Mouse (Mus musculus): ENCODE data around the gene Vegfc. TPM values are rescaled to one million over a fixed set of nuclear protein-coding genes. Genes with fewer than 3 reads are reported as not detected.

Vegfc gene
- 2.7 and 3.8 TPM in 2 replicates for polyA plus RNA-seq (2015; fragmentation: Nextera tagmentation; extraction: Ambion mirVana)

GRCm38 (mm10) chr8:54077271-54078120, at the start of gene Vegfc:
Vegfc (plus strand) TSS chr8:54077606.
- Histone ChIP-seq H3K9ac (ENCODE audit: low read depth, low read length) (peak within 1 kb of the TSS; percentile 82), H3K36me3 (ENCODE audit: control insufficient read depth, insufficient read depth, low read length) (no peaks in the 10 kb centered on the region), H3K4me2 (ENCODE audit: low read length) (peak within 1 kb of the TSS; percentile 80), H3K4me3 (ENCODE audit: low read depth, low read length) (peak within 1 kb of the TSS; percentile 90), H3K27ac (ENCODE audit: low read length) (peak within 1 kb of the TSS; percentile 72), H3K4me1 (ENCODE audit: control insufficient read depth, insufficient read depth, low read length) (peaks cover 3% of the 10 kb centered on the region; the same call in 1 of the 2 replicates), H3K27me3 (ENCODE audit: control insufficient read depth, insufficient read depth, low read depth, low read length) (no peaks in the 10 kb centered on the region), H3K9me3 (replicated peaks; ENCODE audit: control insufficient read depth, low read length, poor library complexity, severe bottlenecking) (no peaks in the 10 kb centered on the region)
- peak; percentile 87 for ATAC-seq
- WGBS, result 0% methylated on average over 50 of the region's 79 CpGs

DNA sequence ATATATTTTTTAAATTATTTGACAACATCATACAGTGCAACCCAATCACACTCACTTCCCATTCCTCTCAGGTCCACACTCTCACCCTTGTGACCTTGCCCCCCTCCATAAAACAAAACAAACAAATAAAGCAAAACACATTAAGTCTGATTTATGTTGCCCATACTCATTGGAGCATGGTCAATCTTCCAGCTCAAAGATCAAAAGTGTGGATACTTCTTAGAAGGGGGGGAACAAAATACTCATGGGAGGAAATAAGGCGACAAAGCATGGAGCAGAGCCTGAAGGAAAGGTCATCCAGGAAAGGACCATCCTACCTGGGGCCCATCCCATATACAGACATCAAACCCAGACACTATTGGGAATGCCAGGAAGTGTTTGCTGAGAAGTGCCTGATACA, 42.8 kb upstream of the Vegfc start:
- Histone ChIP-seq H3K9me3 (replicated peaks; ENCODE audit: control insufficient read depth, low read length, poor library complexity, severe bottlenecking) (no peaks in the 10 kb centered on the region), H3K4me3 (ENCODE audit: low read depth, low read length) (no peak overlapping the region), H3K27ac (ENCODE audit: low read length) (no peak overlapping the region), H3K36me3 (ENCODE audit: control insufficient read depth, insufficient read depth, low read length) (no peaks in the 10 kb centered on the region), H3K9ac (ENCODE audit: low read depth, low read length) (no peak overlapping the region), H3K4me2 (ENCODE audit: low read length) (no peak overlapping the region), H3K27me3 (ENCODE audit: control insufficient read depth, insufficient read depth, low read depth, low read length) (no peaks in the 10 kb centered on the region), H3K4me1 (ENCODE audit: control insufficient read depth, insufficient read depth, low read length) (no peaks in the 10 kb centered on the region)
- WGBS, result 83% methylated on average over 1 of the region's 1 CpGs
- no peak for ATAC-seq

- ATAC-seq, result peak; percentile 45; the same call in 1 of the 2 replicates
- WGBS, result 29% methylated on average over 1 of the region's 1 CpGs
These were observed 34.8 kb upstream of the Vegfc start for GRCm38 (mm10) chr8:54042601-54043000.

GRCm38 (mm10) chr8:54043468-54043867, 33.9 kb upstream of the Vegfc start:
- Histone ChIP-seq H3K27ac (ENCODE audit: low read length) (no peak overlapping the region), H3K9me3 (replicated peaks; ENCODE audit: control insufficient read depth, low read length, poor library complexity, severe bottlenecking) (no peaks in the 10 kb centered on the region), H3K27me3 (ENCODE audit: control insufficient read depth, insufficient read depth, low read depth, low read length) (no peaks in the 10 kb centered on the region), H3K9ac (ENCODE audit: low read depth, low read length) (no peak overlapping the region), H3K36me3 (ENCODE audit: control insufficient read depth, insufficient read depth, low read length) (no peaks in the 10 kb centered on the region), H3K4me1 (ENCODE audit: control insufficient read depth, insufficient read depth, low read length) (peaks cover 3% of the 10 kb centered on the region; the same call in 1 of the 2 replicates), H3K4me2 (ENCODE audit: low read length) (no peak overlapping the region), H3K4me3 (ENCODE audit: low read depth, low read length) (no peak overlapping the region)
- ATAC-seq, result no peak
- 98% methylated on average over 1 of the region's 1 CpGs for WGBS

More at GRCm38 (mm10) chr8:54042601-54043000, 34.8 kb upstream of the Vegfc start:
- no peak overlapping the region for H3K27ac ChIP-seq (ENCODE audit: low read length)
- H3K9me3 ChIP-seq (replicated peaks; ENCODE audit: control insufficient read depth, low read length, poor library complexity, severe bottlenecking), result no peaks in the 10 kb centered on the region
- no peaks in the 10 kb centered on the region for H3K36me3 ChIP-seq (ENCODE audit: control insufficient read depth, insufficient read depth, low read length)
- no peaks in the 10 kb centered on the region for H3K27me3 ChIP-seq (ENCODE audit: control insufficient read depth, insufficient read depth, low read depth, low read length)
- no peak overlapping the region for H3K4me3 ChIP-seq (ENCODE audit: low read depth, low read length)
- peaks cover 3% of the 10 kb centered on the region; the same call in 1 of the 2 replicates for H3K4me1 ChIP-seq (ENCODE audit: control insufficient read depth, insufficient read depth, low read length)
- no peak overlapping the region for H3K4me2 ChIP-seq (ENCODE audit: low read length)
- no peak overlapping the region for H3K9ac ChIP-seq (ENCODE audit: low read depth, low read length)

GRCm38 (mm10) chr8:54053210-54053609, 24.2 kb upstream of the Vegfc start:
- peak; percentile 76; the same call in 1 of the 2 replicates for ATAC-seq
- 9% methylated on average over 1 of the region's 1 CpGs for WGBS
- no peak overlapping the region for H3K4me3 ChIP-seq (ENCODE audit: low read depth, low read length)
- H3K36me3 ChIP-seq (ENCODE audit: control insufficient read depth, insufficient read depth, low read length), result no peaks in the 10 kb centered on the region
- no peaks in the 10 kb centered on the region for H3K4me1 ChIP-seq (ENCODE audit: control insufficient read depth, insufficient read depth, low read length)
- H3K27me3 ChIP-seq (ENCODE audit: control insufficient read depth, insufficient read depth, low read depth, low read length), result no peaks in the 10 kb centered on the region
- no peak overlapping the region for H3K27ac ChIP-seq (ENCODE audit: low read length)
- no peaks in the 10 kb centered on the region for H3K9me3 ChIP-seq (replicated peaks; ENCODE audit: control insufficient read depth, low read length, poor library complexity, severe bottlenecking)
- H3K4me2 ChIP-seq (ENCODE audit: low read length), result no peak overlapping the region
- no peak overlapping the region for H3K9ac ChIP-seq (ENCODE audit: low read depth, low read length)

- Histone ChIP-seq H3K9ac (ENCODE audit: low read depth, low read length) (no peak overlapping the region), H3K9me3 (replicated peaks; ENCODE audit: control insufficient read depth, low read length, poor library complexity, severe bottlenecking) (no peaks in the 10 kb centered on the region), H3K36me3 (ENCODE audit: control insufficient read depth, insufficient read depth, low read length) (no peaks in the 10 kb centered on the region), H3K27me3 (ENCODE audit: control insufficient read depth, insufficient read depth, low read depth, low read length) (no peaks in the 10 kb centered on the region), H3K4me3 (ENCODE audit: low read depth, low read length) (no peak overlapping the region), H3K4me2 (ENCODE audit: low read length) (no peak overlapping the region), H3K4me1 (ENCODE audit: control insufficient read depth, insufficient read depth, low read length) (no peaks in the 10 kb centered on the region), H3K27ac (ENCODE audit: low read length) (no peak overlapping the region)
- no peak for ATAC-seq
- WGBS, result 70% methylated on average over 4 of the region's 4 CpGs
These were observed 11.9 kb upstream of the Vegfc start for GRCm38 (mm10) chr8:54065492-54065891.

DNA sequence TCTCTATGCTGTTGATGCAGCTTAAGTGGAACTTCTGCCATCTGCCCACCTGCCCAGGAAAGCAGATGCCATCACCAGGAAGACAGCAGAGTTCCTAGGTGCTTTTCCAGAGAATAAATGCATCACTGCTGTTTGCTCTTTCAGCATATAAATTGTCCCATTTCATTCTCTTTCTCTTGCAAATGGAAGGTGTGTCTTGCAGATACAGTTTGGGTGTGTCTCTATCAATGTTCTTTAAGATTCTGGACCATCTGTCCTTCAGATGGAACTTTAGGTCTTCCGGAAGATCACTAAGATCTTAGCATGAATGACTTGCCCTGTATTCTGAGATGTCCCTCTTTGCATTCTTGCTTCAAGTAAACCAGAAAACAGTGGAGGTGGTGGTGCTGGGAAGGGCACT, 1.1 kb upstream of the Vegfc start:
- ATAC-seq, result no peak
- no peaks in the 10 kb centered on the region for H3K36me3 ChIP-seq (ENCODE audit: control insufficient read depth, insufficient read depth, low read length)
- no peaks in the 10 kb centered on the region for H3K27me3 ChIP-seq (ENCODE audit: control insufficient read depth, insufficient read depth, low read depth, low read length)
- H3K9ac ChIP-seq (ENCODE audit: low read depth, low read length), result no peak overlapping the region
- H3K4me3 ChIP-seq (ENCODE audit: low read depth, low read length), result no peak overlapping the region
- no peaks in the 10 kb centered on the region for H3K9me3 ChIP-seq (replicated peaks; ENCODE audit: control insufficient read depth, low read length, poor library complexity, severe bottlenecking)
- H3K4me1 ChIP-seq (ENCODE audit: control insufficient read depth, insufficient read depth, low read length), result peaks cover 3% of the 10 kb centered on the region; the same call in 1 of the 2 replicates
- WGBS, result 43% methylated on average over 1 of the region's 1 CpGs
- H3K4me2 ChIP-seq (ENCODE audit: low read length), result peak overlapping the region; percentile 80
- no peak overlapping the region for H3K27ac ChIP-seq (ENCODE audit: low read length)

DNA sequence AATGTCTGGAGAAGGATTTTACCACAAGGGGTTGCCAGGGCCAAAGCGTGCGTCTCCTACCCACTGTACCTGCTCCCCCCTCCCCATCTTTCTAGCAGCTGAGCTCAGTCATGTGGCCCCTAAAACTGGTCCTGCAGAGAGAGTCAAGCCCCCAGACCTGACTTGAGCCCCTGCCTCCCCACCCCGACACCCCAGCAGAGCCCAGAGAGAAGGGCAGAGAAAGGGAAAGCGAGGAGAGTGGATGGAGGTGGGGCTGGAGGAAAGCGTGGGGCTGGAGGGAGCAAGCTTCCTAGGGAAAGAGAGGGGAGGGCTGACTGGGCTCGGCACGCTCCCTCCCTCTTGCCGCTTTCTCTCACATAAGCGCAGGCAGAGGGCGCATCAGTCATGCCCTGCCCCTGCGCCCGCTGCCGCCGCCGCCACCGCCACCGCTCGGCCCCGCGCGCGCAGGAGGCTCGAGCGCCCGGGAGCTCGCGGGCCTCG, 575 bp upstream of the Vegfc start:
- peak overlapping the region; percentile 90 for H3K4me3 ChIP-seq (ENCODE audit: low read depth, low read length)
- ATAC-seq, result peak; percentile 95
- H3K9me3 ChIP-seq (replicated peaks; ENCODE audit: control insufficient read depth, low read length, poor library complexity, severe bottlenecking), result no peaks in the 10 kb centered on the region
- peak overlapping the region; percentile 80 for H3K4me2 ChIP-seq (ENCODE audit: low read length)
- peak overlapping the region; percentile 72 for H3K27ac ChIP-seq (ENCODE audit: low read length)
- WGBS, result 2% methylated on average over 5 of the region's 28 CpGs
- no peaks in the 10 kb centered on the region for H3K27me3 ChIP-seq (ENCODE audit: control insufficient read depth, insufficient read depth, low read depth, low read length)
- H3K4me1 ChIP-seq (ENCODE audit: control insufficient read depth, insufficient read depth, low read length), result peaks cover 3% of the 10 kb centered on the region; the same call in 1 of the 2 replicates
- peak overlapping the region; percentile 82 for H3K9ac ChIP-seq (ENCODE audit: low read depth, low read length)
- H3K36me3 ChIP-seq (ENCODE audit: control insufficient read depth, insufficient read depth, low read length), result no peaks in the 10 kb centered on the region

DNA sequence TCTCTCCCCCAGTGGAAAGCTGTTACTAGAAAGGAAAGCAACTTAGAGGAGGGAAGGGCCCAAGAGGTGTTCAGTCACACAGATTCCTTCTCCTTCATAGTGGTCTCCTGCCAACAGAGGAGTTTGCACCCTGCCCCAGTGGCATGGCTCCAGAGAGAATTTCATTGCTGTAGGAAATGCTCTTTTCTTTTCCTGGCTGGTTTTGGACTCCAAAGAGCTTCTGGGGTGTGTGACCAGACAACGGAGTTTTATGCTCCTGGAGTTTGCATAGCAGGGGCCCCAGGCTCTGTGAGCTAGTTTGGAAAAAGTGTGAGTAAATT, 675 bp downstream of the Vegfc start:
- no peaks in the 10 kb centered on the region for H3K27me3 ChIP-seq (ENCODE audit: control insufficient read depth, insufficient read depth, low read depth, low read length)
- H3K27ac ChIP-seq (ENCODE audit: low read length), result no peak overlapping the region
- no peaks in the 10 kb centered on the region for H3K36me3 ChIP-seq (ENCODE audit: control insufficient read depth, insufficient read depth, low read length)
- peak overlapping the region; percentile 90 for H3K4me3 ChIP-seq (ENCODE audit: low read depth, low read length)
- no peaks in the 10 kb centered on the region for H3K9me3 ChIP-seq (replicated peaks; ENCODE audit: control insufficient read depth, low read length, poor library complexity, severe bottlenecking)
- H3K4me2 ChIP-seq (ENCODE audit: low read length), result peak overlapping the region; percentile 80
- 10% methylated on average over 1 of the region's 1 CpGs for WGBS
- H3K9ac ChIP-seq (ENCODE audit: low read depth, low read length), result peak overlapping the region; percentile 82
- no peak for ATAC-seq
- peaks cover 3% of the 10 kb centered on the region; the same call in 1 of the 2 replicates for H3K4me1 ChIP-seq (ENCODE audit: control insufficient read depth, insufficient read depth, low read length)
